Comparison of ENCODE assay signal across 9 mouse cellular contexts in the genomic region with DNA sequence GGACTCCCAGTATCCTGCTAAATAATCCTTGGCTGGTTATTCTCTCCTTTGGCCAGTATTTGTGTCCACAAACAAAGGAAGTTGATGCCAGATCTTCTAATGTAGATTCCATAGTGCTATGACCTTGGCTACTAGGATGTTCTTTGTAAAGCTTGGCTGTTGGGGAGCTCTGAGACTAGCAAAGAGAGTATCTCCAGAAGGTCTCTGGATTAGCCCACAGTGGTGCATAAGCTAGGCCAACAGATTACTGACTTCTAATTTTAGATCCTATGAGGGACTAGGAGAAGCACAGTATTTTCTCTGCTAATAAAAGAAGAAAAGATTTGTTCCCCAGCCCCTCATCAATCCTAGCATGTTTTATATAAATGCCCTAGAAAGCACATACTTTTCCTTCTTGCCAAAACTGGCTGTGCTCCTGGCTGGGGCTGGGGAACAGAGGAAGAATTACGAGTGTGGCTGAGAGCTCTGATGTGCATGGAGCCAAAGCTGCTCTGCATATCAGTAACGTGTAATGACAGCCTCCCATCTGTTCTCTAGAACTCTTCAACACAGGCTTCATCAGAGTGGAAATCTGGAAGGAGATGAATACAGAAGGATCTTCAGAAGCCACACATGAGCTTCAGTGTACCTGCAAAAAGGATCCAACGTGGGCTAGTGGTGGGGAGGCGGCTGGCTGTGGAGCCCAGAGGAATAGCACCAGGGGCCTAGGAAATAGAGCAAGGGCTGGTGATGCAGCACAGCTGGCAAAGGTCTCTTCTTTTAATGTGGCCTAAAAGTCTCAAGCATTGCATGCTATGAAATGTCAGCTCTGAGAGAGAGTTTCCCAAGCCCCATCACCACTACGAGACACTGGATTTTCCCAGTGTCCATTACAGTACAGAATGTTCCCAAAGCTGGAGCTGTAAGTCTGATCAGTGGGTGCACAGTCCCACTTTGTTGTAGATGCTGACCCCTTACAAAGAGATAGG.
DNase-seq lines count a peak whose midpoint lies in the region; ATAC-seq lines count a peak whose summit lies in the region.
"Had no signal": no experiment of that assay in that cellular context is flagged by ENCODE, and none has a peak within 500 bp of the region (broad histone marks: within the 10 kb centered on the region; RNA-seq: fewer than 3 reads in every experiment).

No protein-coding gene starts in this region.

- H3K4me3 ChIP-seq in heart, embryonic 15.5 days, result no peak overlapping the region
- no peak overlapping the region for H3K4me3 ChIP-seq in stomach, embryonic 15.5 days (replicated peaks)
- H3K4me3 ChIP-seq: neural tube, embryonic 12.5 days had no signal

- intact Hi-C loops in left cerebral cortex, postnatal 14 days (cut with DNase I), result no loop called here

- DNase-seq in gastrocnemius, postnatal 25 days, result peak; percentile 24
- DNase-seq in gastrocnemius, adult 8-10 months (ENCODE audit: low spot score in 2 of 2), result no peak
- peak; percentile 63 to 81 for DNase-seq in left cerebral cortex, postnatal 14 days (ENCODE audit: low spot score in 2 of 2)
- no peak for DNase-seq in adrenal gland, postnatal 10 days

- no peaks in the 10 kb centered on the region for H3K9me3 ChIP-seq in heart, embryonic 15.5 days (replicated peaks)
- H3K9me3 ChIP-seq in stomach, embryonic 15.5 days, result no peaks in the 10 kb centered on the region
- H3K9me3 ChIP-seq: neural tube, embryonic 12.5 days had no signal

- no peaks in the 10 kb centered on the region for H3K27me3 ChIP-seq in heart, embryonic 15.5 days
- H3K27me3 ChIP-seq in stomach, embryonic 15.5 days (replicated peaks), result no peaks in the 10 kb centered on the region
- H3K27me3 ChIP-seq: neural tube, embryonic 12.5 days had no signal

- H3K4me2 ChIP-seq in heart, embryonic 15.5 days, result no peak overlapping the region
- no peak overlapping the region for H3K4me2 ChIP-seq in stomach, embryonic 15.5 days
- H3K4me2 ChIP-seq: neural tube, embryonic 12.5 days had no signal

- H3K27ac ChIP-seq in heart, embryonic 15.5 days, result peak overlapping the region; percentile 42; the same call in 1 of the 2 replicates
- H3K27ac ChIP-seq in stomach, embryonic 15.5 days, result peak overlapping the region; percentile 57; the same call in 1 of the 2 replicates
- H3K27ac ChIP-seq: neural tube, embryonic 12.5 days had no signal

- 52% methylated on average over 5 of the region's 5 CpGs for WGBS in heart, embryonic 15.5 days
- 58% methylated on average over 5 of the region's 5 CpGs for WGBS in stomach, embryonic 15.5 days

- H3K9ac ChIP-seq in heart, embryonic 15.5 days, result no peak overlapping the region
- no peak overlapping the region for H3K9ac ChIP-seq in stomach, embryonic 15.5 days
- H3K9ac ChIP-seq: neural tube, embryonic 12.5 days had no signal

- peak; percentile 77 for ATAC-seq in cerebellum, adult (ENCODE audit: insufficient number of reproducible peaks, low FRiP score, low TSS enrichment)
- no peak for ATAC-seq in heart, embryonic 15.5 days (replicated peaks; ENCODE audit: insufficient number of reproducible peaks, insufficient read depth, low FRiP score, low read depth)
- no peak for ATAC-seq in stomach, embryonic 15.5 days (ENCODE audit: insufficient read depth, low FRiP score, low read depth)
- ATAC-seq in monocyte, adult 5-6 weeks (replicated peaks; ENCODE audit: insufficient number of reproducible peaks, low FRiP score, low TSS enrichment, poor library complexity, severe bottlenecking), result no peak

- H3K4me1 ChIP-seq in heart, embryonic 15.5 days (replicated peaks), result peaks cover 3% of the 10 kb centered on the region; the same call in 1 of the 2 replicates
- no peaks in the 10 kb centered on the region for H3K4me1 ChIP-seq in stomach, embryonic 15.5 days

- no peaks in the 10 kb centered on the region for H3K36me3 ChIP-seq in heart, embryonic 15.5 days
- no peaks in the 10 kb centered on the region for H3K36me3 ChIP-seq in stomach, embryonic 15.5 days
- H3K36me3 ChIP-seq: neural tube, embryonic 12.5 days had no signal

Comparison
In these comparisons a context has a peak if more than half of its experiments do, and no peak if none do; other contexts are left out.
1. DNase-seq: peak in gastrocnemius, postnatal 25 days (single experiment) and left cerebral cortex, postnatal 14 days (2 of 2); none in gastrocnemius, adult 8-10 months (0 of 2) and adrenal gland, postnatal 10 days (single experiment).